Mouse (Mus musculus) embryo, embryonic 9.5 days (tissue): ENCODE results near the gene Hist1h3c.
A peak's percentile ranks its signal among the peaks of the same experiment; 100 is the strongest.
"Not testable (repeated sequence)": the region's sequence is repeated elsewhere in the genome, so short reads cannot be mapped to it uniquely, and the experiment has no call there.

Source experiments
- DNase-seq: peaks from one replicate; pipeline ENCODE4 v3.0.0-alpha.2; 2017; ENCODE audit errors: extremely low spot score

The Hist1h3c gene

GRCm38 (mm10) chr13:23705751-23706356 lies 39.5 kb downstream of the Hist1h3c start:
- DNase-seq: no peak

- not testable (repeated sequence) for DNase-seq
Observed at GRCm38 (mm10) chr13:23702801-23703200, 42.6 kb downstream of the Hist1h3c start.

- no peak for DNase-seq
Observed at GRCm38 (mm10) chr13:23702220-23702619, 43.2 kb downstream of the Hist1h3c start.

DNA sequence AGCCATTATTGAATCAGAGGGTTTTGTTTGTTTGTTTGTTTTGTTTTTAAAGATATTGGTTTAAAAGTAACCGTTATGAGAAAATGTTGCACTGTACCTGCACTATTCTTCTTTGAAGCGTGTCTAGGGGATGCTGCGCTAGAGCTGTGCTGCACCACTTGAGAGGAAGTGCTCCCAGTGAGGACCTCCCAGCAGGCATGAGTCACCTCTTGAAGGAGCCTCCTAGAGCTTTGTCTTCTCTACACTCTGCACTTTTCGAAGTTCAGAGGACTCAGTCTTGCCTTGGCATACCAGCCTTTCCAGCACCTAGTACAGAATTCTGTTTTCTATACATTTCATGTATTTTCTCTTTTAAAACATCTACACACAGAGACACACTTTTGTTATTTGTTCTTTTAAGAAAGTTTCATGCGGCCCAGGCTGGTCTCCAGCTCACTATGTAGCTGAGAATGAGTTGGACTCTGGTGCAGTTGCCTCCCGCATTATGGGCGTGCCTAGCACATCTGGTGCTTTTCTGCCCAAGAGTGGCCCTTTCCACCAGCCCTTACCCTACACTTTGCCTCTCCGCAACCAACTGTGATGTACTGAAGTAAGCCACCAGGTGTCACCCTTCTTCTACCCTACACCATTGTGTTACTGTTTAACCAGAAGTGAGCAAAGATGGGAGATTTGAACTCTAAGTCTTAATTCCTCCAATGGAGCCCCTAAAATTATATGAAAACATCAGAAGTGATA lies 44.4 kb downstream of the Hist1h3c start:
- peak; percentile 80 for DNase-seq

DNA sequence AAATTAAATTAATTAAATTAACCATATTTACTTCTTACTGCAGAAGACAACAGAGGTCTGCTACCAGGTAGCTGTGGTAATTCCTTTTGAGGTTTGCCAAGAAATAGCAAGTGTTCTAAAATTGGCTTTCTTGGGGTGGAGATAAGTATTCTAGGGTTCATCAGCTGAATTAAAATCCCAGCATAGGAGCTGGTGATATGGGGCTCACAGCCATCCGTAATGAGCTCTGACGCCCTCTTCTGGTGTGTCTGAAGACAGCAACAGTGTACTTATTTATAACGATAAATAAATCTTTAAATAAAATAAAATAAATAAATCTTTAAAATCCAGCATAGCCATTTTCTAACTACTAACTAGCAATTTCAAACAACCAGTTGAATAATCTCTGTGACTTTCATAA lies 45.6 kb downstream of the Hist1h3c start:
- no peak for DNase-seq

GRCm38 (mm10) chr13:23698996-23699395 lies 46.4 kb downstream of the Hist1h3c start:
- DNase-seq: no peak

- peak; percentile 100 for DNase-seq
Observed at GRCm38 (mm10) chr13:23698300-23698693, 47.1 kb downstream of the Hist1h3c start, which contains the start of gene Hist1h4c. Gene Hist1h4c (minus strand): TSS chr13:23698454.

DNA sequence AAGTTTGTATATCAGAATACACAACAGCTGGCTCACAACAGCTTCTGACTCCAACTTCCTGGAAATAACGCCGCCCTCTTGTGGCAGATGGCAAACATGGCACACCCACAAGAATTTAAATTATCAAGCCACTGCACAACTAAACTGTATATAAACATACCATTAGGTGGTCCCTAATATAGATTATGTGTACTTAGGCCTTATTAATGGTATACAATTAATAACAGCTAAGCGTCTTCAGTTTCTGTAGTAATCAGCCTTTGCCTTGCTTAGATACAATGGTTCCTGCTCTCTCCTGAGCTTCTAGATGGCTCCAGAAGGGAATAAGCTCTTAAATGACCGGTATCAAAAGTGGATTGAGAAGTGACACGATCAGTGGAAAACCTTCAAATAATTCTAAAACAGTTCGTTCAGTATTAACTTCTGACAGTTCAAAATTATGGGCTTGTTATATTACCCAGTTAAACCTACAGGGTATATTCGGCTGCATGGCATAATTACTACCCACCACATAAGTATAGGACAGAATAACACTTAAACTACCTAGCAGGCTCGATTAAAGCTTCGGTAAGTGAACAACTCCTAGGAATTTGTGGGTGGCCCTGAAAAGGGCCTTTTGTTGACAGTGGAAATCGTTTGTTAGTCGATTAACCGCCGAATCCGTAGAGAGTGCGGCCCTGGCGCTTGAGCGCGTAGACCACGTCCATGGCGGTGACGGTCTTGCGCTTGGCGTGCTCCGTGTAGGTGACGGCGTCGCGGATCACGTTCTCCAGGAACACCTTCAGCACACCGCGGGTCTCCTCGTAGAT lies 47.7 kb downstream of the Hist1h3c start:
- peak; percentile 78 for DNase-seq

- DNase-seq: peak; percentile 30
Observed at GRCm38 (mm10) chr13:23696061-23696474, 49.3 kb downstream of the Hist1h3c start.

DNA sequence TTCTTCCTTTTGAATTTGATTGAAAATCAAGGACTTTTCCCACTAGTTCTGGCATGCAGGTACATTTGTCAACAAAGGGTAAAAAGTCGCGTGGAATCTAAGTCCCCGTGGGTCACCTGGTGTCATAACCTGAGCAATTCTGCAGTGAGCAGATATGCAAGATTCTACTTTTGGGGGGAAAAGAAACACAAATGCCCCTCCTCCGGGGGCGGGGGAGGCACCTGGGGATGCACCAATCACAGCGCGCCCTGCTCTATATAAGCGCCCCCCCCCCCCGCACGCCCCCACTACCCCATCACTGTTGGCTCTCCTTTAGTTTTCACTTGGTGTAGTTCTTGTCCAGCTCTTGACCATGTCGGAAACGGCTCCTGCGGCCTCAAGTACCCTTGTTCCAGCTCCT lies 49.9 kb downstream of the Hist1h3c start, which contains the start of gene Hist1h1t:
Gene Hist1h1t (plus strand): TSS at position 301 of the 400 bp plus-strand sequence.
- DNase-seq: no peak
